Mouse (Mus musculus) intestine, embryonic 15.5 days (tissue): ENCODE results near the gene Prdm16. TPM values are rescaled to one million over a fixed set of nuclear protein-coding genes. Genes with fewer than 3 reads are reported as not detected.

Experiments
- ATAC-seq: fragments of 200-750 bp; cut with Nextera tagmentation; 2 replicates; pipeline ENCODE4 v1.8.0; 2017; ENCODE audit warnings: moderate TSS enrichment, moderate library complexity
- H3K27ac ChIP-seq: fragments of 300-500 bp; sonication (generic); 2 replicates; pipeline ENCODE4 v1.5.1; 2015; ENCODE audit warnings: mild to moderate bottlenecking, inconsistent platforms
- H3K27me3 ChIP-seq: fragments of 300-500 bp; sonication (generic); replicated peaks from 2 replicates; pipeline ENCODE4 v1.6.1; 2015; ENCODE audit warnings: inconsistent platforms
- H3K36me3 ChIP-seq: fragments of 300-500 bp; sonication (generic); 2 replicates; pipeline ENCODE4 v1.6.1; 2015; ENCODE audit warnings: inconsistent platforms
- H3K4me1 ChIP-seq: fragments of 300-500 bp; sonication (generic); replicated peaks from 2 replicates; pipeline ENCODE4 v1.6.1; 2015; ENCODE audit warnings: inconsistent platforms
- H3K4me2 ChIP-seq: fragments of 300-500 bp; sonication (generic); replicated peaks from 2 replicates; pipeline ENCODE4 v1.6.1; 2015; ENCODE audit warnings: mild to moderate bottlenecking, inconsistent platforms
- H3K4me3 ChIP-seq: fragments of 300-500 bp; sonication (generic); replicated peaks from 2 replicates; pipeline ENCODE4 v1.5.1; 2015; ENCODE audit warnings: inconsistent platforms
- H3K9ac ChIP-seq: fragments of 300-500 bp; sonication (generic); 2 replicates; pipeline ENCODE4 v1.6.1; 2015; ENCODE audit warnings: inconsistent platforms
- H3K9me3 ChIP-seq: fragments of 300-500 bp; sonication (generic); 2 replicates; pipeline ENCODE4 v1.6.1; 2016; ENCODE audit warnings: inconsistent platforms
- WGBS: fragments of 180-500 bp; shearing (Covaris S2); methylation state at CpG from one replicate; pipeline ENCODE4 v1.1.7; 2015; 5-methylcytosine and 5-hydroxymethylcytosine counted together
- polyA plus RNA-seq: library from polyadenylated mRNA; unstranded; fragments of >200 nt; fragmentation: Nextera tagmentation; extraction: Ambion mirVana; gene quantifications from 2 replicates; pipeline ENCODE4 v1.2.1, GENCODE M21; 2015

Prdm16 gene
- polyA plus RNA-seq, 1 experiment from 2014 or later = 16.4 TPM

- H3K4me1 ChIP-seq = no peaks in the 10 kb centered on the region
- no peak overlapping the region for H3K4me3 ChIP-seq
- no peaks in the 10 kb centered on the region for H3K36me3 ChIP-seq
- H3K4me2 ChIP-seq = no peak overlapping the region
- no peaks in the 10 kb centered on the region for H3K9me3 ChIP-seq
- no peak for ATAC-seq
- H3K9ac ChIP-seq = no peak overlapping the region
- no peak overlapping the region for H3K27ac ChIP-seq
- no peaks in the 10 kb centered on the region for H3K27me3 ChIP-seq
Measured at GRCm38 (mm10) chr4:154660025-154660424, 23.4 kb upstream of the Prdm16 start.

- 77% methylated on average over 15 of the region's 15 CpGs for WGBS
- Histone ChIP-seq H3K9me3 (no peaks in the 10 kb centered on the region), H3K27me3 (peaks cover 7% of the 10 kb centered on the region; the same call in 1 of the 2 replicates), H3K4me3 (no peak overlapping the region), H3K9ac (no peak overlapping the region), H3K4me1 (no peaks in the 10 kb centered on the region), H3K36me3 (no peaks in the 10 kb centered on the region), H3K4me2 (no peak overlapping the region), H3K27ac (no peak overlapping the region)
- no peak for ATAC-seq
Measured at GRCm38 (mm10) chr4:154655134-154655910, 18.6 kb upstream of the Prdm16 start.

- Histone ChIP-seq H3K9ac (no peak overlapping the region), H3K4me3 (no peak overlapping the region), H3K36me3 (no peaks in the 10 kb centered on the region), H3K4me1 (no peaks in the 10 kb centered on the region), H3K4me2 (no peak overlapping the region), H3K9me3 (no peaks in the 10 kb centered on the region), H3K27ac (no peak overlapping the region), H3K27me3 (peaks cover 7% of the 10 kb centered on the region)
- 16% methylated on average over 5 of the region's 5 CpGs for WGBS
- no peak for ATAC-seq
Measured at GRCm38 (mm10) chr4:154652494-154652893, 15.8 kb upstream of the Prdm16 start.

GRCm38 (mm10) chr4:154649083-154649747 lies 12.5 kb upstream of the Prdm16 start:
- H3K4me1 ChIP-seq = no peaks in the 10 kb centered on the region
- H3K27me3 ChIP-seq = peaks cover 10% of the 10 kb centered on the region
- ATAC-seq = no peak
- no peaks in the 10 kb centered on the region for H3K9me3 ChIP-seq
- no peak overlapping the region for H3K4me2 ChIP-seq
- H3K36me3 ChIP-seq = no peaks in the 10 kb centered on the region
- no peak overlapping the region for H3K27ac ChIP-seq
- no peak overlapping the region for H3K4me3 ChIP-seq
- WGBS = 82% methylated on average over 19 of the region's 19 CpGs
- no peak overlapping the region for H3K9ac ChIP-seq

GRCm38 (mm10) chr4:154642496-154642895 lies 5.8 kb upstream of the Prdm16 start:
- Histone ChIP-seq H3K36me3 (no peaks in the 10 kb centered on the region), H3K27me3 (peaks cover 70% of the 10 kb centered on the region), H3K27ac (no peak overlapping the region), H3K9me3 (no peaks in the 10 kb centered on the region), H3K4me3 (no peak overlapping the region), H3K4me1 (peaks cover 4% of the 10 kb centered on the region), H3K9ac (no peak overlapping the region), H3K4me2 (no peak overlapping the region)
- WGBS = 18% methylated on average over 6 of the region's 6 CpGs
- no peak for ATAC-seq

- Histone ChIP-seq H3K4me2 (no peak overlapping the region), H3K4me1 (peaks cover 10% of the 10 kb centered on the region), H3K9ac (no peak overlapping the region), H3K9me3 (no peaks in the 10 kb centered on the region), H3K27me3 (peaks cover 78% of the 10 kb centered on the region), H3K36me3 (no peaks in the 10 kb centered on the region), H3K27ac (no peak overlapping the region), H3K4me3 (no peak overlapping the region)
- WGBS = 10% methylated on average over 32 of the region's 32 CpGs
- ATAC-seq = no peak
Measured at GRCm38 (mm10) chr4:154641296-154642110, 4.8 kb upstream of the Prdm16 start.

- Histone ChIP-seq H3K4me2 (no peak overlapping the region), H3K4me3 (no peak overlapping the region), H3K4me1 (peaks cover 10% of the 10 kb centered on the region), H3K27me3 (peaks cover 79% of the 10 kb centered on the region), H3K27ac (no peak overlapping the region), H3K9ac (no peak overlapping the region), H3K36me3 (no peaks in the 10 kb centered on the region), H3K9me3 (no peaks in the 10 kb centered on the region)
- WGBS = 14% methylated on average over 20 of the region's 20 CpGs
- ATAC-seq = no peak
Measured at GRCm38 (mm10) chr4:154640443-154641295, 4.0 kb upstream of the Prdm16 start.

GRCm38 (mm10) chr4:154639591-154640442 lies 3.1 kb upstream of the Prdm16 start:
- H3K9ac ChIP-seq = no peak overlapping the region
- no peaks in the 10 kb centered on the region for H3K9me3 ChIP-seq
- H3K27ac ChIP-seq = no peak overlapping the region
- H3K4me2 ChIP-seq = no peak overlapping the region
- WGBS = 17% methylated on average over 13 of the region's 13 CpGs
- no peak for ATAC-seq
- no peak overlapping the region for H3K4me3 ChIP-seq
- H3K27me3 ChIP-seq = peaks cover 78% of the 10 kb centered on the region
- H3K36me3 ChIP-seq = no peaks in the 10 kb centered on the region
- H3K4me1 ChIP-seq = peaks cover 19% of the 10 kb centered on the region

- Histone ChIP-seq H3K36me3 (no peaks in the 10 kb centered on the region), H3K4me1 (peaks cover 24% of the 10 kb centered on the region), H3K9me3 (no peaks in the 10 kb centered on the region), H3K9ac (no peak overlapping the region), H3K4me2 (peak overlapping the region; percentile 32; the same call in 1 of the 2 replicates), H3K27me3 (peaks cover 84% of the 10 kb centered on the region), H3K4me3 (no peak overlapping the region; the same call in 1 of the 2 replicates), H3K27ac (no peak overlapping the region)
- 9% methylated on average over 7 of the region's 7 CpGs for WGBS
- no peak for ATAC-seq
Measured at GRCm38 (mm10) chr4:154639126-154639525, 2.5 kb upstream of the Prdm16 start.

- H3K9me3 ChIP-seq = no peaks in the 10 kb centered on the region
- WGBS = 14% methylated on average over 15 of the region's 15 CpGs
- H3K4me2 ChIP-seq = peak overlapping the region; percentile 95
- no peaks in the 10 kb centered on the region for H3K36me3 ChIP-seq
- H3K27me3 ChIP-seq = peaks cover 84% of the 10 kb centered on the region
- H3K4me1 ChIP-seq = peaks cover 24% of the 10 kb centered on the region
- ATAC-seq = no peak
- no peak overlapping the region for H3K27ac ChIP-seq
- H3K9ac ChIP-seq = peak overlapping the region; percentile 74
- peak overlapping the region; percentile 68 for H3K4me3 ChIP-seq
Measured at GRCm38 (mm10) chr4:154638320-154638886, 1.7 kb upstream of the Prdm16 start.
